Mouse (Mus musculus) neural tube, embryonic 10.5 days (tissue): ENCODE measurements around the gene Prokr1.
"Not testable (repeated sequence)": the region's sequence is repeated elsewhere in the genome, so short reads cannot be mapped to it uniquely, and the experiment has no call there.

ENCODE experiments used
- DNase-seq: peaks from one replicate; pipeline ENCODE4 v3.0.0-alpha.2; 2017; ENCODE audit warnings: low spot score; ENCODE audit errors: extremely low spot score

Prokr1 gene

GRCm38 (mm10) chr6:87590394-87591281 lies at the start of gene Prokr1:
Prokr1 (minus strand) TSS chr6:87590743.
- DNase-seq, result peak; percentile 74

- DNase-seq, result no peak
Observed at GRCm38 (mm10) chr6:87638134-87638660, 47.7 kb upstream of the Prokr1 start.

- DNase-seq, result no peak
Observed at GRCm38 (mm10) chr6:87632176-87632575, 41.6 kb upstream of the Prokr1 start.

GRCm38 (mm10) chr6:87628936-87629335 lies 38.4 kb upstream of the Prokr1 start:
- DNase-seq, result not testable (repeated sequence)

- DNase-seq, result no peak
Observed at GRCm38 (mm10) chr6:87623151-87623550, 32.6 kb upstream of the Prokr1 start.

- no peak for DNase-seq
Observed at GRCm38 (mm10) chr6:87621281-87621680, 30.7 kb upstream of the Prokr1 start.

- no peak for DNase-seq
Observed at GRCm38 (mm10) chr6:87618021-87618420, 27.5 kb upstream of the Prokr1 start.

GRCm38 (mm10) chr6:87615696-87616083 lies 25.1 kb upstream of the Prokr1 start:
- no peak for DNase-seq

- peak; percentile 29 for DNase-seq
Observed at GRCm38 (mm10) chr6:87614794-87615695, 24.5 kb upstream of the Prokr1 start.

GRCm38 (mm10) chr6:87599825-87600224 lies 9.3 kb upstream of the Prokr1 start:
- no peak for DNase-seq

- DNase-seq, result no peak
Observed at GRCm38 (mm10) chr6:87597116-87597833, 6.7 kb upstream of the Prokr1 start.

- DNase-seq, result no peak
Observed at GRCm38 (mm10) chr6:87594188-87594587, 3.6 kb upstream of the Prokr1 start.

- DNase-seq, result peak; percentile 33
Observed at GRCm38 (mm10) chr6:87589718-87590393, 687 bp downstream of the Prokr1 start.

- no peak for DNase-seq
Observed at GRCm38 (mm10) chr6:87583991-87584390, 6.6 kb downstream of the Prokr1 start.

GRCm38 (mm10) chr6:87583183-87583611 lies 7.3 kb downstream of the Prokr1 start:
- no peak for DNase-seq

GRCm38 (mm10) chr6:87582456-87582855 lies 8.1 kb downstream of the Prokr1 start:
- no peak for DNase-seq

- no peak for DNase-seq
Observed at GRCm38 (mm10) chr6:87581581-87581980, 9.0 kb downstream of the Prokr1 start.

- DNase-seq, result no peak
Observed at GRCm38 (mm10) chr6:87581071-87581470, 9.5 kb downstream of the Prokr1 start.

GRCm38 (mm10) chr6:87578247-87578646 lies 12.3 kb downstream of the Prokr1 start:
- no peak for DNase-seq

GRCm38 (mm10) chr6:87576648-87577330 lies 13.8 kb downstream of the Prokr1 start:
- no peak for DNase-seq
